Mouse (Mus musculus): ENCODE measurements at regions not wholly inside any gene's neighbourhood (a gene's known extent, or its start where the extent isn't known, plus 50 kb on each side); places are given as distances from the start of the nearest gene placed in this dataset.
"Not testable (repeated sequence)": the region's sequence is repeated elsewhere in the genome, so short reads cannot be mapped to it uniquely, and the experiment has no call there.

- 82% methylated on average over 3 of the region's 3 CpGs for WGBS
- H3K79me2 ChIP-seq (ENCODE audit: control insufficient read depth, insufficient read depth, low read length) = no peaks in the 10 kb centered on the region
- H3K36me3 ChIP-seq (ENCODE audit: control insufficient read depth, insufficient read depth, low read length) = no peaks in the 10 kb centered on the region
- H3K27me3 ChIP-seq (ENCODE audit: control insufficient read depth, insufficient read depth, low read length) = no peaks in the 10 kb centered on the region
- DNase-seq (ENCODE audit: extremely low read depth, low read depth, low spot score) = no peak
- no peak overlapping the region for H3K27ac ChIP-seq (replicated peaks; ENCODE audit: insufficient read depth, low read depth, low read length)
- no peak overlapping the region for H3K4me3 ChIP-seq (ENCODE audit: insufficient read depth, low read depth, low read length)
- no peaks in the 10 kb centered on the region for H3K4me1 ChIP-seq (ENCODE audit: control insufficient read depth, insufficient read depth, low read length)
- H3K9ac ChIP-seq (ENCODE audit: low read depth, low read length) = no peak overlapping the region
- no peak for TF ChIP-seq CTCF (IDR thresholded peaks at IDR 0.05; ENCODE audit: low read depth, low read length)
- TF ChIP-seq POLR2A (IDR thresholded peaks at IDR 0.05; ENCODE audit: extremely low read depth, insufficient read depth, low read length) = no peak
Measured at GRCm38 (mm10) chr7:64016874-64017273, 78.2 kb upstream of the Klf13 start.

- not testable (repeated sequence) for DNase-seq (ENCODE audit: extremely low read depth, low read depth, low spot score); H3K36me3 ChIP-seq (ENCODE audit: control insufficient read depth, insufficient read depth, low read length); H3K79me2 ChIP-seq (ENCODE audit: control insufficient read depth, insufficient read depth, low read length); H3K27ac ChIP-seq (replicated peaks; ENCODE audit: insufficient read depth, low read depth, low read length); H3K27me3 ChIP-seq (ENCODE audit: control insufficient read depth, insufficient read depth, low read length); H3K4me1 ChIP-seq (ENCODE audit: control insufficient read depth, insufficient read depth, low read length); H3K9ac ChIP-seq (ENCODE audit: low read depth, low read length); H3K4me3 ChIP-seq (ENCODE audit: insufficient read depth, low read depth, low read length)
- WGBS = 100% methylated on average over 2 of the region's 2 CpGs
Measured at GRCm38 (mm10) chr7:64015136-64015535, 76.4 kb upstream of the Klf13 start.

- TF ChIP-seq POLR2A (IDR thresholded peaks at IDR 0.05; ENCODE audit: extremely low read depth, insufficient read depth, low read length) (no peak), CTCF (IDR thresholded peaks at IDR 0.05; ENCODE audit: low read depth, low read length) (no peak)
- H3K27me3 ChIP-seq (ENCODE audit: control insufficient read depth, insufficient read depth, low read length) = no peaks in the 10 kb centered on the region
- DNase-seq (ENCODE audit: extremely low read depth, low read depth, low spot score) = no peak
- H3K27ac ChIP-seq (replicated peaks; ENCODE audit: insufficient read depth, low read depth, low read length) = no peak overlapping the region
- no peak overlapping the region for H3K9ac ChIP-seq (ENCODE audit: low read depth, low read length)
- H3K79me2 ChIP-seq (ENCODE audit: control insufficient read depth, insufficient read depth, low read length) = no peaks in the 10 kb centered on the region
- 82% methylated on average over 7 of the region's 7 CpGs for WGBS
- H3K4me3 ChIP-seq (ENCODE audit: insufficient read depth, low read depth, low read length) = no peak overlapping the region
- no peaks in the 10 kb centered on the region for H3K4me1 ChIP-seq (ENCODE audit: control insufficient read depth, insufficient read depth, low read length)
- H3K36me3 ChIP-seq (ENCODE audit: control insufficient read depth, insufficient read depth, low read length) = no peaks in the 10 kb centered on the region
Measured at GRCm38 (mm10) chr7:64014227-64014626, 75.5 kb upstream of the Klf13 start.

- Histone ChIP-seq H3K9ac (ENCODE audit: low read depth, low read length) (no peak overlapping the region), H3K4me1 (ENCODE audit: control insufficient read depth, insufficient read depth, low read length) (no peaks in the 10 kb centered on the region), H3K4me3 (ENCODE audit: insufficient read depth, low read depth, low read length) (no peak overlapping the region), H3K27me3 (ENCODE audit: control insufficient read depth, insufficient read depth, low read length) (no peaks in the 10 kb centered on the region), H3K36me3 (ENCODE audit: control insufficient read depth, insufficient read depth, low read length) (no peaks in the 10 kb centered on the region), H3K27ac (replicated peaks; ENCODE audit: insufficient read depth, low read depth, low read length) (no peak overlapping the region), H3K79me2 (ENCODE audit: control insufficient read depth, insufficient read depth, low read length) (no peaks in the 10 kb centered on the region)
- DNase-seq (ENCODE audit: extremely low read depth, low read depth, low spot score) = no peak
- 74% methylated on average over 5 of the region's 5 CpGs for WGBS
- TF ChIP-seq POLR2A (IDR thresholded peaks at IDR 0.05; ENCODE audit: extremely low read depth, insufficient read depth, low read length) (no peak), CTCF (IDR thresholded peaks at IDR 0.05; ENCODE audit: low read depth, low read length) (no peak)
Measured at GRCm38 (mm10) chr7:64013023-64013547, 74.4 kb upstream of the Klf13 start.

GRCm38 (mm10) chr7:64012268-64012601, 73.5 kb upstream of the Klf13 start:
- DNase-seq (ENCODE audit: extremely low read depth, low read depth, low spot score) = no peak
- 88% methylated on average over 8 of the region's 8 CpGs for WGBS
- no peaks in the 10 kb centered on the region for H3K27me3 ChIP-seq (ENCODE audit: control insufficient read depth, insufficient read depth, low read length)
- TF ChIP-seq CTCF (IDR thresholded peaks at IDR 0.05; ENCODE audit: low read depth, low read length) (no peak), POLR2A (IDR thresholded peaks at IDR 0.05; ENCODE audit: extremely low read depth, insufficient read depth, low read length) (no peak)
- no peaks in the 10 kb centered on the region for H3K36me3 ChIP-seq (ENCODE audit: control insufficient read depth, insufficient read depth, low read length)
- H3K4me1 ChIP-seq (ENCODE audit: control insufficient read depth, insufficient read depth, low read length) = no peaks in the 10 kb centered on the region
- no peak overlapping the region for H3K27ac ChIP-seq (replicated peaks; ENCODE audit: insufficient read depth, low read depth, low read length)
- H3K4me3 ChIP-seq (ENCODE audit: insufficient read depth, low read depth, low read length) = no peak overlapping the region
- no peak overlapping the region for H3K9ac ChIP-seq (ENCODE audit: low read depth, low read length)
- H3K79me2 ChIP-seq (ENCODE audit: control insufficient read depth, insufficient read depth, low read length) = no peaks in the 10 kb centered on the region

- no peak for TF ChIP-seq CTCF (IDR thresholded peaks at IDR 0.05; ENCODE audit: low read depth, low read length)
- H3K27me3 ChIP-seq (ENCODE audit: control insufficient read depth, insufficient read depth, low read length) = no peaks in the 10 kb centered on the region
- no peak overlapping the region for H3K4me3 ChIP-seq (ENCODE audit: insufficient read depth, low read depth, low read length)
- H3K9ac ChIP-seq (ENCODE audit: low read depth, low read length) = no peak overlapping the region
- no peaks in the 10 kb centered on the region for H3K79me2 ChIP-seq (ENCODE audit: control insufficient read depth, insufficient read depth, low read length)
- no peaks in the 10 kb centered on the region for H3K36me3 ChIP-seq (ENCODE audit: control insufficient read depth, insufficient read depth, low read length)
- DNase-seq (ENCODE audit: extremely low read depth, low read depth, low spot score) = peak; percentile 12
- H3K4me1 ChIP-seq (ENCODE audit: control insufficient read depth, insufficient read depth, low read length) = no peaks in the 10 kb centered on the region
- no peak overlapping the region for H3K27ac ChIP-seq (replicated peaks; ENCODE audit: insufficient read depth, low read depth, low read length)
- WGBS = 52% methylated on average over 13 of the region's 13 CpGs
Measured at GRCm38 (mm10) chr7:64011563-64012267, 73.0 kb upstream of the Klf13 start.

Data from liver, adult 2 months (tissue).